Mouse (Mus musculus) forebrain, embryonic 16.5 days (tissue): ENCODE data around the gene Ufsp1. TPM values are rescaled to one million over a fixed set of nuclear protein-coding genes. Genes with fewer than 3 reads are reported as not detected.
"Not testable (repeated sequence)": the region's sequence is repeated elsewhere in the genome, so short reads cannot be mapped to it uniquely, and the experiment has no call there.

Source experiments
- ATAC-seq: fragments of 200-750 bp; cut with Nextera tagmentation; 2 replicates; pipeline ENCODE4 v1.8.0; 2017; ENCODE audit warnings: mild to moderate bottlenecking, moderate library complexity
- H3K27ac ChIP-seq: fragments of 300-500 bp; sonication (generic); 2 replicates; pipeline ENCODE4 v1.5.1; 2014; ENCODE audit warnings: low read length, control low read depth
- H3K27me3 ChIP-seq: fragments of 300-500 bp; sonication (generic); replicated peaks from 2 replicates; pipeline ENCODE4 v1.6.1; 2014; ENCODE audit warnings: low read length; ENCODE audit not compliant: control insufficient read depth, insufficient read depth
- H3K36me3 ChIP-seq: fragments of 300-500 bp; sonication (generic); 2 replicates; pipeline ENCODE4 v1.6.1; 2014; ENCODE audit not compliant: control insufficient read depth, insufficient read depth
- H3K4me1 ChIP-seq: fragments of 300-500 bp; sonication (generic); replicated peaks from 2 replicates; pipeline ENCODE4 v1.6.1; 2014; ENCODE audit warnings: low read length; ENCODE audit not compliant: control insufficient read depth, insufficient read depth
- H3K4me2 ChIP-seq: fragments of 300-500 bp; sonication (generic); 2 replicates; pipeline ENCODE4 v1.6.1; 2014; ENCODE audit warnings: mild to moderate bottlenecking, low read length, control low read depth
- H3K4me3 ChIP-seq: fragments of 300-500 bp; sonication (generic); replicated peaks from 2 replicates; pipeline ENCODE4 v1.5.1; 2014; ENCODE audit warnings: mild to moderate bottlenecking, low read length, control low read depth
- H3K9ac ChIP-seq: fragments of 300-500 bp; sonication (generic); replicated peaks from 2 replicates; pipeline ENCODE4 v1.6.1; 2014; ENCODE audit warnings: low read depth, low read length, control low read depth
- H3K9me3 ChIP-seq: fragments of 300-500 bp; sonication (generic); 2 replicates; pipeline ENCODE4 v1.6.1; 2016; ENCODE audit warnings: low read length; ENCODE audit not compliant: control insufficient read depth
- WGBS: fragments of 180-500 bp; shearing (Covaris S2); extraction: QIAGEN DNeasy Blood & Tissue Kit; methylation state at CpG from one replicate; pipeline ENCODE4 v1.1.7; 2014; 5-methylcytosine and 5-hydroxymethylcytosine counted together
- polyA plus RNA-seq: library from polyadenylated mRNA; unstranded; fragments of >200 nt; fragmentation: Nextera tagmentation; extraction: Ambion mirVana; gene quantifications from 2 replicates; pipeline ENCODE4 v1.2.1, GENCODE M21; 2015

Gene Ufsp1
- 6.1 and 8.9 TPM in 2 replicates for polyA plus RNA-seq

DNA sequence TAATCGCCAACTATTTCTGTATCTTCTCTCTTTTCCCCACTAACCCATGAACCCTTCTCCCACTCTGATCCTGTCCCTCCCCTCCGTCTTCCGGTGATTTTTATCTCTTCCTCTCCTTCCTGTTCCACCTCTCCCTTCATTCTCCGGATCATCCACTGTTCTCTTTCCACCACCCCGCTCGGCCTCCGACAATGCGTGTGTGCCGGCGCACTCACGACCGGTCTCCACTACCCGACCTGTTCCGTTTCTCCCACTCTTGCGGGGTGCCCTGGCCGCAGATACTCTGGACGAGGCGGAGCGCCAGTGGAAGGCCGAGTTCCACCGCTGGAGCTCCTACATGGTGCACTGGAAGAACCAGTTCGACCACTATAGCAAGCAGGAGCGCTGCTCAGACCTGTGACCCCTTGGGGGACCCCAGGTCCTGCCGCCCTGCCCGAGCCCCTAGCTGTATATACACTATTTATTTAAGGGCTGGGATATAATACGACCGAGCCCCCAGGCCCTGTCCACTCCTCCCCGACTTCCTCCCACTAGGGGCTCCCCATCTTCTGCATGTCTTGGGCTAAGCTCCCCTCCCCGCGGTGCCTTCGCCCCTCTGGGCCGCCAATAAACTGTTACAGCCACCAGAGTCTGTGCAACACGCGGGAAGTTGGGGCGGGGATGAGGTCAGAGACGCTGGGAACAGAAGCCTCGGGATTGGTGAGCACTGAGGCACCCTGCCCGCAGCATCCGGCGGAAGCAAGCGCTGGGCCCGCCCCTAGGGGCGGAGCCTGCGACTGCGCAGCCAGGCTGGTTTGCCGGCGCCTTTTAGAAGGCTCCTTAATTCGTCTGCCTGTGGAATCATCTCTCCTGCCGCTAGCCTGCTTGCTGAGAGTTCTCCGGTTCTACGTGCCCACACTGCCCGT lies at the start of gene Ufsp1:
Gene Ufsp1 (plus strand): TSS at position 791 of the 905 bp plus-strand sequence.
- H3K9me3 ChIP-seq = no peaks in the 10 kb centered on the region
- peaks cover 14% of the 10 kb centered on the region for H3K27me3 ChIP-seq
- H3K4me3 ChIP-seq = peak within 1 kb of the TSS; percentile 71
- WGBS = under 1% methylated on average over 52 of the region's 52 CpGs
- peaks cover 20% of the 10 kb centered on the region for H3K4me1 ChIP-seq
- H3K27ac ChIP-seq = peak within 1 kb of the TSS; percentile 85
- peaks cover 34% of the 10 kb centered on the region for H3K36me3 ChIP-seq
- H3K9ac ChIP-seq = peak within 1 kb of the TSS; percentile 76
- ATAC-seq = peak; percentile 98
- peak within 1 kb of the TSS; percentile 99 for H3K4me2 ChIP-seq

DNA sequence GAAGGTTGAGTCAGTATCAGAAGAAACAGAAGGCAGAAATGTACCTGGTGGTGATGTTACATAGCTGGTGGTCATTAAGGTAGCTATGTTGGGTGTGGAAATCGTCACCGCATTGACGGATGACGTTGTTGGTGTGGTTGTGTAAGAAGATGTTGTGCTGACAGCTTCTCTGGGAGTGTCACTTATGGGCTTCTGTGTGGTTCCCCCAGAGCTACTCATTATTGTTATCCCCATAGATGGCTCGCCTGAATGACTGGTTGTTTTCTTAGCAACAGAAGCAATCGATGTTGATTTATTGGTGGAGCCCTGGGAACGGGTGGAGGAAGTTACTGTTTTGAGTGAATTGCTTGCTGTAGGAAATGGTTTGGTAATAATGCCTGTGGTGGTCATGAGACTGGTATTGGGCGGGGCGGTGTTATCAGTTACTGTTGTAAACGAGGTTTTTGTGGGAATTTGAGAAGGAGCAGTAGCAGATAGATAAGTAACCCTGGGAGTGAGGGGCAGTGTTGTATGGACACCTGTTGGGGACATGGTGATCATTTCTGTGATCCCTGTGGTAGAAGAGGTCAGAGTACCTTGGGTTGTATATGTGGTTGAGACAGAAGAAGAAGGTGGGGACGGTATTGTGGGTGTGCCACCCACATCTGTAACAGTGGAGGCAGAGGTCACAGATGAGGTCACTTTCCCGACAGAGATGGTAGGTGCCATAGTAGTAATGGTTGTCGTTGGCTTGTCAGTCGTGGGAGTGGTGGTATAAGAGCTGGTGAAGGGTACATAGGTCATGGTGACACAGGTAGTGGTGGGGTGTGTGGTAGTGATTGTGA lies 30.3 kb upstream of the Ufsp1 start:
- H3K27me3 ChIP-seq = no peaks in the 10 kb centered on the region
- WGBS = 87% methylated on average over 14 of the region's 14 CpGs
- H3K27ac ChIP-seq = no peak overlapping the region
- H3K9me3 ChIP-seq = no peaks in the 10 kb centered on the region
- no peaks in the 10 kb centered on the region for H3K36me3 ChIP-seq
- no peak overlapping the region for H3K4me3 ChIP-seq
- no peak overlapping the region for H3K9ac ChIP-seq
- no peak overlapping the region for H3K4me2 ChIP-seq
- no peaks in the 10 kb centered on the region for H3K4me1 ChIP-seq
- ATAC-seq = no peak

DNA sequence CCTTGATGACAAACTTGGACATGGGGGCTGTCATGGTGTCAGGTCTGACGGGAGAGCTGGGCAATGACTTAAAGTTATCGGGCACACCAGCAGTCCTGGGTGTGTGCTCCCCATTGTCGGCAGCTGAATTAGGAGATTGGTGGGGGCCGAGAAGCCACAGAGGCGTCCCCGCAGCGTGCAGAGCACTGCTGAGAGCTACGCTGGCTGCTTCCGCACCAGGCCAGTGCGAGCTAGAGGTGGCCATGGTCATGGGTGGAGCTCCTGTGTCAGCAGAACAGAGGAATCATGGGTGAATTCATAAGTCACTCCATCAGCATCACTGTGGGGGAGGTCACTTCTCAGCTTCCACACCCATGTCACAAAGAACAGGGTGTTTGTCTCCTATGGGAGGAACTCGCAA lies 29.6 kb upstream of the Ufsp1 start:
- H3K9me3 ChIP-seq = no peaks in the 10 kb centered on the region
- 90% methylated on average over 11 of the region's 11 CpGs for WGBS

DNA sequence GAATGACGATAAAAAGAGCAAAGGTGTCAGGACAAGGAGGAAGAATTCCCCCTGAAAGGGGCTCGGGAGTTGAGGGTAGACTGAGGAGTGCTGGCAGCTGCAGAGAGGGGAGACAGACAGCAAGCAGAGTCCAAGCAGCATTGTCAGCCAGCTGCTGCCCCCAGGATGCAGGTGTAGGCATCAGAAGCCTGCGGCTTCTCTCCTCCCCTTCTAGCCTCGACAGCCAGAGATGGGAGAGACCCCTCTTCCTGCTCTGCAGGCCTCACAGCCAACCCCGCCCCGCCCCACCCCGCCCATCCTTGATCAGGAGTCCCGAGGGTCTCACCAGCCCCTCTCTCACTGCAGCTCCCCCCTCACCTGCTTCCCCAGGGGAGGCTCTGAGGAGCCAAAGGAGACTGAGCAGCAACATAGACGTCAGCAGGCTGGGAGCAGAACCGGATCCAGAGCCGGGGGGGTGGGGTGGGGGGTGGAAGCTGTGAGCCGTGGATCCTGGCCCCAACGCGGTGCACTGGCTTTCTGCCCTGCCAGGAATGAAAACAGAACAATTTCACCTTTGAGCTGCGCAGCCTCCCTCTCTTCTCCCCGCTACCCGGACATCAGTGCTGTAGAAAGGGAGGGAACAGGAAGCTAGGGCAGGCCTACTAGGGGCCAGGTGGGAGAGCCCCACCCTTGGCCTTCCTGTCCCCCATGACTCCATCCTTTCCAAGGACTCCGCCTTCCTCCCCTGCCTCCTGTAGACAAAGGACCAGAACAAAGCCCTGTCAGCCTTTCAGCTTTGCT lies 26.1 kb upstream of the Ufsp1 start:
- Histone ChIP-seq H3K9me3 (no peaks in the 10 kb centered on the region), H3K36me3 (no peaks in the 10 kb centered on the region), H3K27me3 (no peaks in the 10 kb centered on the region), H3K4me2 (no peak overlapping the region), H3K27ac (no peak overlapping the region), H3K4me1 (no peaks in the 10 kb centered on the region), H3K9ac (peak overlapping the region; percentile 9; the same call in 1 of the 2 replicates), H3K4me3 (no peak overlapping the region)
- 29% methylated on average over 7 of the region's 18 CpGs for WGBS
- ATAC-seq = no peak

More for the DNA sequence above, 29.6 kb upstream of the Ufsp1 start:
- no peaks in the 10 kb centered on the region for H3K27me3 ChIP-seq
- H3K4me1 ChIP-seq = no peaks in the 10 kb centered on the region
- ATAC-seq = no peak
- no peak overlapping the region for H3K4me3 ChIP-seq
- H3K9ac ChIP-seq = no peak overlapping the region
- H3K4me2 ChIP-seq = no peak overlapping the region
- no peaks in the 10 kb centered on the region for H3K36me3 ChIP-seq
- no peak overlapping the region for H3K27ac ChIP-seq

DNA sequence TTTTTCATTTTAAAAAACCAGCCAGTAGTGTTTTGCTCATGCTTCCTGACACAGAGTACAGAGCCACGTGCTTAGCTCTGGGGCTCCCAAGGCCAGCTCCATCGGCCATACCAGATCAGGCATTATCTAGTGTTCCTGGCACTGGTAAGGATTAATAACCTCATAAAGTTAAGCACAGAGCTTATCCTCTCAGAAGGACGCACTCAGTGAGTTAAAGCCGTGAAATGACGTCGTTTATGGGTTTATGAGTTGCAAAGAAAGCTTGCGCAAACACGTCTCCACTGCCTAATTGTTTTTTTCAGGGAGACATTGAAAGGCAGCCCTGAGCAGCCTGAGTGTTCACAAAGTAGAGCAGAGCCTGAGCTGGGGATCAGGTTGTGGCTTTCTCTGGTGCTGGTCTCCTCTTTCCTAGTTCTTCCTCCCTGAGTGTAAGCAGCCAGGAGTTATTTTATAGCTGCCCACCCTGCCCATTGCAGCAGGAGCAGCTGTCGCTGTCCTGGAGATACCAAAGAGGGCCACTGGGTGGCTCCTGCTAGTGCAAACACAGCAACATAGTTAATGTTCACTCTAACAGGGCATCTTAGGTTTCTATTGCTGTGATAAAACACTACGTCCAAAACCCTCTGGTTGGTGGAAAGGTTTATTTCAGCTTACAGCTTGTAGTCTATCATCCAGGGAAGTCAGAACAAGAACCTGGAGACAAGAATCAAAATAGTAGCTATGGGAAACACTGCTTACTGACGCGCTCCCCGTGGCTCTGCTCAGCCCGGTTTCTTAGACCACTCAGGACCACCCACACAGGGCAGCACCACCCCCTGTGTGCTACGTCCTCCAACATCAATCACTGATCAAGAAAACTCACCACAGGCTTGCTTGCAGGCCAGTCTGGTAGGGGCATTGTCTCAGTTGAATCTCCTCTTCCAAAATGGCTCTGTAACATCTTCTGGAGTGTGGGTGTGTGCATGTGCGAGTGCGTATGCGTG lies 16.8 kb upstream of the Ufsp1 start:
- H3K9ac ChIP-seq = no peak overlapping the region
- H3K9me3 ChIP-seq = no peaks in the 10 kb centered on the region
- ATAC-seq = no peak
- H3K27me3 ChIP-seq = no peaks in the 10 kb centered on the region
- no peaks in the 10 kb centered on the region for H3K4me1 ChIP-seq
- WGBS = 50% methylated on average over 18 of the region's 18 CpGs
- H3K4me2 ChIP-seq = no peak overlapping the region
- no peaks in the 10 kb centered on the region for H3K36me3 ChIP-seq
- no peak overlapping the region for H3K27ac ChIP-seq
- no peak overlapping the region for H3K4me3 ChIP-seq

DNA sequence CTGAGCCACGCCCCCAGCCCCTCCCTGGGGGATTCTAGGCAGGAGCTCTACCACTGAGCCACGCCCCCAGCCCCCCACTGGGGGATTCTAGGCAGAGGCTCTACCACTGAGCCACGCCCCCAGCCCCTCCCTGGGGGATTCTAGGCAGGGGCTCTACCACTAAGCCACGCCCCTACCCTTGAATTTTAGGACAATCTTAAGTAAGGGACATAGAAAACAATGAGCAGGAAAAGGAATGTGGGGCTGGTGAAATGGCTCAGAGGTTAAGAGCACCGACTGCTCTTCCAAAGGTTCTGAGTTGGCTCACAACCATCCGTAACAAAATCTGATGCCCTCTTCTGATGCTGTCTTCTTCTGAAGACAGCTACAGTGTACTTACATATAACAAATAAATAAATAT lies 10.0 kb upstream of the Ufsp1 start:
- peaks cover 28% of the 10 kb centered on the region for H3K4me1 ChIP-seq
- WGBS = 91% methylated on average over 4 of the region's 6 CpGs
- H3K36me3 ChIP-seq, H3K4me3 ChIP-seq, H3K27me3 ChIP-seq, H3K4me2 ChIP-seq, H3K9me3 ChIP-seq, H3K27ac ChIP-seq, H3K9ac ChIP-seq, ATAC-seq: not testable (repeated sequence)

DNA sequence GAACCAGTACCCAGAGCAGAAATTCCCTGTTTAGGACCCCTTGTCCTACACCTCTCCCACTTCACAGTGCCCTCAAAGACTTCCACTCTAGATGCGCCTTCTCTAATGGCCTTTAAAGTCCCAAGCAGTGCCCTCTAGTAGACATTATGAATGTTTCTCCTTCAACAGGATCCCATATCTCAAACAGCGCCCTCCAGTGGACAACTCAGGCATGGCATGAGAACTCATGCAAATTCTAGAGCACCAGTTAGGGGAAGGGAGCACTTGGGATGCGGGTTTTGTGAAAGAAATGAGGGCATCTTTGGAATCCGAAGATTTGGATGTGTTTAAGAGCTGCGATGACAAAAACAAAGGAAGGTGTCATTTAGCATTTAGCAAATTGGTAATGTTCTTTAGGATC lies 9.4 kb upstream of the Ufsp1 start:
- ATAC-seq = no peak
- Histone ChIP-seq H3K9ac (no peak overlapping the region), H3K4me2 (no peak overlapping the region), H3K4me1 (peaks cover 28% of the 10 kb centered on the region), H3K36me3 (no peaks in the 10 kb centered on the region), H3K27ac (no peak overlapping the region), H3K4me3 (no peak overlapping the region), H3K9me3 (no peaks in the 10 kb centered on the region), H3K27me3 (peaks cover 16% of the 10 kb centered on the region)
- 64% methylated on average over 5 of the region's 5 CpGs for WGBS

DNA sequence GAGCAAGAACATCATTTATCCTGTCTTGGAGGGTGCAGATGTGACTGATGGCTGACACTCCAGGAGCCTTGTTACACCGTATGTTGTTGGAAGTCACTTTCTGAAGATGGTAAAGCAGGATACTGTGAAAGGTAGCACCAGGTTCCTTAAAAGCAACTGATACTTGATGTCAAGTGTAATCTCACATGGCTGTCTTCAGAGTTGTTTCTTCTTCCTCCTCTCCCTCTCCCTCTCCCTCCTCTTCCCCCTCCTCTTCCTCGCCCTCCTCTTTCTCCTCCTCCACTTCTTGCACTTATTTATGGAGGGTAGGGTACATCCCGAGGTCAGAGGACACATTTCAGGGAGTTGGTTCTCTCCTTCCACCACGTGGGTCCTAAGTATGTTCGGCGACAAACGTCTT lies 8.4 kb upstream of the Ufsp1 start:
- no peaks in the 10 kb centered on the region for H3K9me3 ChIP-seq
- H3K27me3 ChIP-seq = peaks cover 21% of the 10 kb centered on the region
- no peak overlapping the region for H3K27ac ChIP-seq
- no peak overlapping the region for H3K4me3 ChIP-seq
- H3K9ac ChIP-seq = no peak overlapping the region
- 68% methylated on average over 7 of the region's 7 CpGs for WGBS
- ATAC-seq = no peak
- no peaks in the 10 kb centered on the region for H3K36me3 ChIP-seq
- peaks cover 28% of the 10 kb centered on the region for H3K4me1 ChIP-seq
- H3K4me2 ChIP-seq = no peak overlapping the region
